Mouse (Mus musculus) hindbrain, embryonic 12.5 days (tissue): Measurements from ENCODE around the gene Map3k11. TPM values are rescaled to one million over a fixed set of nuclear protein-coding genes. Genes with fewer than 3 reads are reported as not detected.

Source experiments
- ATAC-seq: fragments of 200-750 bp; cut with Nextera tagmentation; 2 replicates; pipeline ENCODE4 v1.8.0; 2017; ENCODE audit warnings: moderate TSS enrichment; ENCODE audit not compliant: low FRiP score
- H3K27ac ChIP-seq: fragments of 300-500 bp; sonication (generic); 2 replicates; pipeline ENCODE4 v1.5.1; 2016; ENCODE audit warnings: mild to moderate bottlenecking
- H3K27me3 ChIP-seq: fragments of 300-500 bp; sonication (generic); 2 replicates; pipeline ENCODE4 v1.6.1; 2016; ENCODE audit warnings: mild to moderate bottlenecking
- H3K36me3 ChIP-seq: fragments of 300-500 bp; sonication (generic); 2 replicates; pipeline ENCODE4 v1.6.1; 2016; ENCODE audit warnings: mild to moderate bottlenecking
- H3K4me1 ChIP-seq: fragments of 300-500 bp; sonication (generic); 2 replicates; pipeline ENCODE4 v1.6.1; 2016
- H3K4me2 ChIP-seq: fragments of 300-500 bp; sonication (generic); replicated peaks from 2 replicates; pipeline ENCODE4 v1.6.1; 2016; ENCODE audit warnings: mild to moderate bottlenecking
- H3K4me3 ChIP-seq: fragments of 300-500 bp; sonication (generic); 2 replicates; pipeline ENCODE4 v1.5.1; 2016; ENCODE audit warnings: mild to moderate bottlenecking
- H3K9ac ChIP-seq: fragments of 300-500 bp; sonication (generic); 2 replicates; pipeline ENCODE4 v1.6.1; 2016; ENCODE audit warnings: mild to moderate bottlenecking, moderate library complexity
- H3K9me3 ChIP-seq: fragments of 300-500 bp; sonication (generic); replicated peaks from 2 replicates; pipeline ENCODE4 v1.6.1; 2016; ENCODE audit warnings: mild to moderate bottlenecking
- WGBS: fragments of 180-500 bp; shearing (Covaris S2); methylation state at CpG from one replicate; pipeline ENCODE4 v1.1.7; 2016; 5-methylcytosine and 5-hydroxymethylcytosine counted together
- polyA plus RNA-seq: library from polyadenylated mRNA; unstranded; fragments of >200 nt; fragmentation: Nextera tagmentation; extraction: Ambion mirVana; gene quantifications from 2 replicates; pipeline ENCODE4 v1.2.1, GENCODE M21; 2016

The Map3k11 gene
- polyA plus RNA-seq, 1 experiment from 2014 or later, result 23.3 TPM

DNA sequence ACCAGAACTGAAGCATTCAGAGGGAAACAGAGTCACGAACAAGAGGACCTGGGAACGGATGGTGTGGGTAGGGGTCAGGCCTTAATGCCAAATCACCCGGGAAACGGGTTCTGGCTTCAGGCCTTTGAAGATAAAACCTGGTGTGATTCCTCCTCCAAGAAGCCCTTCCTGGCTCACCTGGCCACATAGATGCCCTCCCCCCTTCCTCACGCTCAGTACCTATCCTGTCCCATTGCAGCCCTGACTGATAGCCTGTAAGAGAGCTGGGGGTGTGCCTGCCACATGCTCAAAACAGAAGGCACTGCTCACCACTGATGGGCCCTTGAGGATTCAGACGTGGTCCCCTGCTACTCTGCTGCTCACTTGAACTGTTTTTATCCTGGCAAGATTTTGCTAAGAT, 5.3 kb downstream of the Map3k11 start:
- ATAC-seq, result no peak
- Histone ChIP-seq H3K9me3 (no peaks in the 10 kb centered on the region), H3K27ac (no peak overlapping the region), H3K36me3 (peaks cover 59% of the 10 kb centered on the region), H3K9ac (no peak overlapping the region), H3K4me3 (no peak overlapping the region), H3K4me1 (peaks cover 57% of the 10 kb centered on the region), H3K4me2 (no peak overlapping the region), H3K27me3 (peaks cover 8% of the 10 kb centered on the region; the same call in 1 of the 2 replicates)
- 81% methylated on average over 6 of the region's 6 CpGs for whole genome bisulfite sequencing

DNA sequence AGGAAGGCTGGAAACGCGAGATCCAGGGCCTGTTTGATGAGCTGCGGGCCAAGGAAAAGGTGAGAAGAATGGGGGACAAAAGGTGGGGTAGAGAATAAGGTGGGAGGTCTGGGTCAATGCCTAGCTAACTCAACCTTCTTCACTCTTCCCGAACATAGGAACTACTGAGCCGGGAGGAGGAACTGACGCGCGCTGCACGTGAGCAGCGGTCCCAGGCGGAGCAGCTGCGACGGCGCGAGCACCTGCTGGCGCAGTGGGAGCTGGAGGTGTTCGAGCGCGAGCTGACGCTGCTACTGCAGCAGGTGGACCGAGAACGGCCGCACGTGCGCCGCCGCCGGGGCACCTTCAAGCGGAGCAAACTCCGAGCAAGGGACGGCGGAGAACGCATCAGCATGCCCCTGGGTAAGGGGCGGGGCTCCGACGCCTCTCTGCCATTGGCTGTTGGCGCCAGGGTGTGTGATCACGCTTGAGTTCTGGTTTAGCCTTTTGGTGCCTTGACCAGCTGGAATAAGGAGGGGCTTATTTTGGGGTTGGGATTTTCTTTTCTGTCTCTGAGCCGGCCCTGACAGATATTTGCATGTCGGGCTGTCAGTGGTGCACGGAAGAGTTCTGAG, 7.4 kb downstream of the Map3k11 start:
- Histone ChIP-seq H3K9ac (peak overlapping the region; percentile 33; the same call in 1 of the 2 replicates), H3K27me3 (peaks cover 8% of the 10 kb centered on the region; the same call in 1 of the 2 replicates), H3K27ac (no peak overlapping the region), H3K4me1 (peaks cover 42% of the 10 kb centered on the region), H3K9me3 (no peaks in the 10 kb centered on the region), H3K4me2 (peak overlapping the region; percentile 54), H3K4me3 (peak overlapping the region; percentile 27), H3K36me3 (peaks cover 76% of the 10 kb centered on the region)
- 11% methylated on average over 41 of the region's 41 CpGs for WGBS
- no peak for ATAC-seq

DNA sequence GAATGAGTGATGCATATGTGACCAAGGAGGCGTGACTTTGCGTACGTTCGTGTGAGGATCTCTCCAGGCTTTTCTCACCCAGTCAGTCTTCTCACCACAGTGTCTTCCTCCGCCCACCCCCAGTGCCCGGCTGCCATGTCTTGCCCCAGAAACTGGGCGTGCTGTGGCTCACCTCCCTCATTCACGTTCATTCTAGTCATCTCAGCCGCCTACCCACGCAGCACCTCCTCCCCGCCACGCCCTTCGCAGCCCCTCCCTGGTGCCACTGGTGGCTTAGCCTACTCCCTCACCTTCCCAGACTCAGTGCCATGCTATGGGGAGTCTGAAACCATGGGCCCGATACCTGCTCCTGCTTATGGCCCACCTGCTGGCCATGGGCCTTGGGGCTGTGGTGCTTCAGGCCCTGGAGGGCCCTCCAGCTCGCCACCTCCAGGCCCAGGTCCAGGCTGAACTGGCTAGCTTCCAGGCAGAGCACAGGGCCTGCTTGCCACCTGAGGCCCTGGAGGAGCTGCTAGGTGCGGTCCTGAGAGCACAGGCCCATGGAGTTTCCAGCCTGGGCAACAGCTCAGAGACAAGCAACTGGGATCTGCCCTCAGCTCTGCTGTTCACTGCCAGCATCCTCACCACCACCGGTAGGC, 15.7 kb downstream of the Map3k11 start, which contains the start of gene Kcnk7:
TSS of gene Kcnk7 (plus strand) at position 205 of the 638 bp plus-strand sequence.
- WGBS, result 81% methylated on average over 17 of the region's 17 CpGs
- ATAC-seq, result no peak
- H3K4me2 ChIP-seq, result no peak within 1 kb of the TSS
- H3K9me3 ChIP-seq, result no peaks in the 10 kb centered on the region
- H3K4me3 ChIP-seq, result no peak within 1 kb of the TSS
- peak within 1 kb of the TSS; percentile 18; the same call in 1 of the 2 replicates for H3K27ac ChIP-seq
- H3K9ac ChIP-seq, result no peak within 1 kb of the TSS
- peaks cover 69% of the 10 kb centered on the region for H3K36me3 ChIP-seq
- no peaks in the 10 kb centered on the region for H3K27me3 ChIP-seq
- peaks cover 9% of the 10 kb centered on the region for H3K4me1 ChIP-seq

DNA sequence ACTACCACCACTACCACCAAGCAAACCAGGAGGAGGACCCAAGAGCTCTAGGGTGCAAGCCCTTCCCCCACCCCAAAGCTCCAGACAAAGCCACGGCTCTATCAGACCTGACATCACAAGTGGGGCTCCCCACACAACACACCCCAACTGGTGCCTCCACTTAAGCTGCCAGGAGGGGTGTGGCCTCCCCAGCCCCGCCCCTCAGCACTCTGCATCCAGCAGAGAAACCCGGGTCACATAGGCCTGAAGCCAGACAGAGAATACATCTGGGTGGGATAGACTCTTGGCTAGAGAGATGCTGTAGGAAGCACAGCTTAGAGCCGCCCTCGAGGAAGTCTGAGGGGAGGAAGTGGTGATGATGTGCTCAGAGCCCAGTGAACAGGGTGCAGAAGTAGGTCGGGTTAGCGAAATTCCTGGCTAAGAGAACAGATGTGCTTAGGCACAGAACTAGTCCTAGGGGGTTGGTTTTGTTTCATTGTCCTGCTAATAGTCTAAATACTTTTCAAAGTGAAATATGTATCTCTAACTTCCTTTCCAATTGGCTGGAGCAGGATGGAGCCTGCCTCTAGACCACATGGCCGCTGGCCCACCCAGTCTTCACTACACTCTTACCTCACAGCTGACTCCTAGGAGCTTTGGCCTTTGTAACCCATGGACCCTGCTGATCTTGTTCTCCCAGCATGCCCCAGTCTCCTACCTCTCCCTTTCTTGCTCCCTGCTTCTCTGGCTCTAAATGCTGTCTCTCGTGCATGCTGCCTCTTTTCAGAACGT, 16.4 kb downstream of the Map3k11 start:
- no peaks in the 10 kb centered on the region for H3K27me3 ChIP-seq
- H3K36me3 ChIP-seq, result peaks cover 67% of the 10 kb centered on the region
- WGBS, result 49% methylated on average over 10 of the region's 10 CpGs
- no peaks in the 10 kb centered on the region for H3K9me3 ChIP-seq
- peaks cover 9% of the 10 kb centered on the region for H3K4me1 ChIP-seq
- ATAC-seq, result no peak
- no peak overlapping the region for H3K4me2 ChIP-seq
- H3K9ac ChIP-seq, result no peak overlapping the region
- H3K27ac ChIP-seq, result no peak overlapping the region; the same call in 1 of the 2 replicates
- no peak overlapping the region for H3K4me3 ChIP-seq

DNA sequence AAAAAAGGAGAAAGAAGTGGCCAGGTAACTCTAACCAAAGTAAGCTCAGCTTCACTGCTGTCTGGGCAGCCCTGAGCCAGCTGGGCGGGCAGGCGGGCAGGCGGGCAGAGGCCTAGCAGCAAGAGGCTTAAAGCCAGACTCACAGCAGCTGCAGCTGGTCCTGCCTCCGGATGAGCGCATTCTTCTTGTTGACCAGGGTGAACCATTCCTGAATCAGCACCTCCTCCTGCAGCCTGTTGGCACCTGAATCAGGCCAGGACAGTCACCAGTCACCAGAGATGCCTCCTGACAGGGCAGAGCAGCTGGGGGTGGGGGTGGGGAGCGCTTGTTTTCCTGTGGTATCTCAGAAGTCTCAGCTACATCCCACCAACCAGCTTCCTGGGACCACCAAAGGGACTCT, 21.5 kb downstream of the Map3k11 start:
- H3K9ac ChIP-seq, result no peak overlapping the region
- H3K9me3 ChIP-seq, result no peaks in the 10 kb centered on the region
- no peaks in the 10 kb centered on the region for H3K27me3 ChIP-seq
- ATAC-seq, result no peak
- H3K4me3 ChIP-seq, result no peak overlapping the region
- H3K4me2 ChIP-seq, result no peak overlapping the region
- WGBS, result 93% methylated on average over 6 of the region's 6 CpGs
- H3K36me3 ChIP-seq, result peaks cover 71% of the 10 kb centered on the region
- H3K4me1 ChIP-seq, result peaks cover 9% of the 10 kb centered on the region; the same call in 1 of the 2 replicates
- no peak overlapping the region for H3K27ac ChIP-seq

DNA sequence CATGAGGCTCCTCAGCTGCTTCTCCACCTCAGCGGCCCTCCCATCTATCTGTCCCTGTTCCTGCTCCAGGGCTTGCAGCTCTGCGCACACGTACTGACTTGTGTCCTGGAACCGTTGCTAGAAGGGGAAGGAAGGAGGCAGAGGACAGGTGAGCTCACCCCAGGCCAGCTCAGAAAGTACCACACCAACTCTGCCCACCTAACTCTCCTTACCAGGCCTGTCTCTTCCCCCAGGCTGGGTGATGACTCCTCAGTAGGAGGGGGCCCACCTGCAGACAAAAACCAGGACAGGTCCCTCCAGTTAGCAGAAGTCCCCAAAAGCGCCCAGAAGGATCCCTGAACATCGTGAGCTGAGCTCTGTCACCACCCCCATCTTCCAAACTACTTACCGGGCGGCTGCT, 22.0 kb downstream of the Map3k11 start:
- Histone ChIP-seq H3K9me3 (no peaks in the 10 kb centered on the region), H3K36me3 (peaks cover 71% of the 10 kb centered on the region), H3K4me3 (no peak overlapping the region), H3K27ac (no peak overlapping the region), H3K27me3 (no peaks in the 10 kb centered on the region), H3K4me2 (no peak overlapping the region), H3K9ac (no peak overlapping the region), H3K4me1 (peaks cover 14% of the 10 kb centered on the region)
- no peak for ATAC-seq
- 71% methylated on average over 8 of the region's 8 CpGs for WGBS

DNA sequence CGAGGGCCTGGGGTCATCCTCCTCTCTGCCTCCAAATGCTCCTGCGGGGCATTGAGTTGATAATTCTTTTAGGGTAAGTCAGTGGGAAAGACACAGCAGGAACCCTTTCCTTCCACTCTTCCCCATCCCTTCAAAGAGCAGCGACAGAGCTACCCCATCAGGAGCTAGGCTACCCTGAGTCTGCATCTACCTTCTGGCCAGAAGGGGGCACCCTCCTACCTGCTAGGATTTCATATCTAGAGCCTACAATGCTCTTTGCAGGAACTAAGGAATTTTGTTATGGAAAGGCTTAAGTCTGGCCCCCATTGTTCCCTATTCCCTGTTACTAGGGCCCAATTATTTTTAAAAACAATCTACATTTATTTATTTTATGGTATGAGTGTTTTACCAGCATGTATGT, 22.7 kb downstream of the Map3k11 start:
- no peak overlapping the region for H3K27ac ChIP-seq
- peaks cover 20% of the 10 kb centered on the region for H3K4me1 ChIP-seq
- H3K9me3 ChIP-seq, result no peaks in the 10 kb centered on the region
- H3K4me2 ChIP-seq, result no peak overlapping the region
- no peak overlapping the region for H3K9ac ChIP-seq
- H3K4me3 ChIP-seq, result no peak overlapping the region
- ATAC-seq, result no peak
- peaks cover 68% of the 10 kb centered on the region for H3K36me3 ChIP-seq
- WGBS, result 9% methylated on average over 3 of the region's 3 CpGs
- no peaks in the 10 kb centered on the region for H3K27me3 ChIP-seq

DNA sequence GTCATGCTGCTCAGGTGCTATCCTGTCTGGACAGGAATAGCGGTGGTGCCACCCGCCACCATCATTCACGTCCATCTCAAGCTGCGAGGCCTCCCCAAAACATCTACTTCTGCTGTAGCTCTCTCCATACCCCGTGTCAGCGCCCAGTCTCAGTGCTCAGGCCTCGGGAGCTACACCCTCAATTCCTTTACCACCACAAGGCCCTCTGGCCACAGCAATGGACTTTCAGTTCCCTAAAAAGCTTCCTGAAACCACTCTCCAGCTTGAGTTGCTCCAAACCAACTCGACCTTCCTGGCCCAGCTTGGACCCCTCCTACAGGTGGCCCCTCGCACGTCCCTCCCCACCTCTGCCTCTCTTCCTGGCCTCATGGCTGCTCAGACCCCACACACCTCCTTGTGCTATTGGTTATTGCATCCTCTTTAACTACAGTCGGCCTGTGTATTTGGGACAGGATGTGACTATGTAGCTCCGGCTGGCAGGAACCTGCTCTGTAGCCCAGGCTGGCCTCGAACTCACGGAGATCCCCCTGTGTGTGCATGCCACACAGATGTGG, 23.4 kb downstream of the Map3k11 start:
- WGBS, result 94% methylated on average over 14 of the region's 14 CpGs
- peaks cover 62% of the 10 kb centered on the region for H3K36me3 ChIP-seq
- no peaks in the 10 kb centered on the region for H3K9me3 ChIP-seq
- no peak overlapping the region for H3K4me3 ChIP-seq
- H3K4me2 ChIP-seq, result no peak overlapping the region
- no peak for ATAC-seq
- H3K27me3 ChIP-seq, result no peaks in the 10 kb centered on the region; the same call in 1 of the 2 replicates
- no peak overlapping the region for H3K27ac ChIP-seq
- H3K4me1 ChIP-seq, result peaks cover 28% of the 10 kb centered on the region
- no peak overlapping the region for H3K9ac ChIP-seq

DNA sequence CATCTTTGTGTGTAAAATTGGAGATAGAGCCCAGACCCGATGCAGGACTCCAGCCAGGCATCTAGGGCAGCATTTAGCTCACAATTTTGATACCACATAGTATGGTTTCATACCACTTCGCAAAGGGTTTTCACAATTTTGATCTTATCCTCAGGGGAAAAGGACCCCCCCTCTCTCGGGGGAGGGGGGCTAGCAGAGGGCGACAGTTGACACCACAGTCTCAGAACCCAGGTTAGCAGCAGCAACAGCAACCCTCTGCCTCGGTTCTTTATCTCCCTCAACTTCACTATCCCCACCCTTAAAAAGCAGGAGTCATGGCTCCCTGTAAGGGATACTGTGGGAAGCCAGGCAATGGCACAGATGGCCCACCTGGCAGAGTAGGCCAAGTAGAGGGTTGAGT, 24.7 kb downstream of the Map3k11 start:
- Histone ChIP-seq H3K27me3 (no peaks in the 10 kb centered on the region; the same call in 1 of the 2 replicates), H3K9me3 (no peaks in the 10 kb centered on the region), H3K4me2 (no peak overlapping the region), H3K4me3 (no peak overlapping the region), H3K4me1 (peaks cover 35% of the 10 kb centered on the region), H3K9ac (0 out of 2 replicates have a peak overlapping the region, but pooled peaks have one; percentile 32), H3K27ac (no peak overlapping the region), H3K36me3 (peaks cover 60% of the 10 kb centered on the region)
- 77% methylated on average over 5 of the region's 5 CpGs for WGBS
- ATAC-seq, result no peak

DNA sequence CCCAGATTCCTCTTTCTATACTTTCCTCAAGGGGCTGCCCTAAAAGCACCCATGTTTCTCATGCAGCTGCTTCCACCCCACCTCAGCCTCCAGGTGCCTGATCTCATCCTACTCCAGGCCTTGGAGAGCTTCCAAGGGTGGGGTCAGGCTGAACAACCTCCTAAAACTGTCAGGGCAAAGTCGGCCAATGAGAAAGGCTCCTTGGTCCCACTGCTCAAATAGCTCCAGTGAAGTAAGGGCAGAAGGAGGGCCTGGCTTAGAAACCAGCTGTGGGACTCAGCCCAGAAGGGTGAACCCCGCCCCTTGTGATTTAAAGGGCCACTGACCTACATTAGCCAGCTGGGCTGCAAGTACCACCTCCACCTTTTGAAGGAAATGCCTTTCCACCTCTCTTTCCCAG, 25.2 kb downstream of the Map3k11 start:
- Histone ChIP-seq H3K27me3 (no peaks in the 10 kb centered on the region; the same call in 1 of the 2 replicates), H3K9ac (0 out of 2 replicates have a peak overlapping the region, but pooled peaks have one; percentile 32), H3K9me3 (no peaks in the 10 kb centered on the region), H3K36me3 (peaks cover 60% of the 10 kb centered on the region), H3K4me2 (no peak overlapping the region), H3K4me3 (no peak overlapping the region), H3K27ac (no peak overlapping the region), H3K4me1 (peaks cover 35% of the 10 kb centered on the region)
- 14% methylated on average over 2 of the region's 2 CpGs for WGBS
- no peak for ATAC-seq

DNA sequence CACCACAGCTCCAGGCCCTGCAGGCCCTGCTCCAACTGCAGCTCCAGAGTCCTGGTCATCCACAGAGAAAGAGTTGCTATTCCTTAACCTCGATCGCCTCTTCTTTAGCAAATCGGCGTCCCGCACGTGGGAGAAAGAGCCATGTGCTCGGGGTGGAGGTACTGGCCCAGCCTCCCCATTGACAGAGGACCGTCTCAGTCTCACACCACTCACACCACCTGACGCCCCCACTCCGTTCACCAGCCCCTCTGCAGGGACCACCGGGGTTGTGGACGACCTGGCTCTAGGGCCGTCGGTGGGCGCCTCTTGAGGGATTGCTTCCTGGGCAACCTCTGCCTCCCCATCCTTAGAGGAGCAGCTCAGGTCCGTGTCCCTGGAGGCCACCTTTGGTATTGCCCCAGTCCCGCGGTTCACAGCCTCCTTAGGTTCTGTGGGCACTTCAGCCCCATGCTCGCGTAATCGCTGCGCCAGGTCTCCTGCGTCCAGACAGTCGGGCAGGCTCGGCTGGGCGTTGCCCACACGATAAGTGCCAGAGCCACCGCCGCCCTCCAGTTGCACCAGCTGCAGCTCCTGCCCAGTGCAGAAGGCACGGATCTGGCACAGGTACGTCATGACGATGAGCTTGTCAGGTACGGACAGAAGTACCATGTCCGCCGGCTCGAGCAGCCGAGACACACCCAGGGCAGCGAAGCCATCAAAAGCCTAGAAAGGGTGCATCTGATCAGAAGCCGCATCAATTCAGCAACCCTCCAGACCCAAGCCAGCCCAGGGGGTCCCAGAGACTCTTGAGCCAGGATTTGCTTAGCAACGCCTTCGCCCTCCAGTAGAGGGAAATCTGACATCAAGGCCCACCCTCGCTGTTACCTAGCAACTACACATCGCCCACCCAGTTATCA, 27.5 kb downstream of the Map3k11 start:
- WGBS, result 21% methylated on average over 43 of the region's 43 CpGs
- Histone ChIP-seq H3K9me3 (no peaks in the 10 kb centered on the region), H3K4me3 (peak overlapping the region; percentile 4; the same call in 1 of the 2 replicates), H3K36me3 (peaks cover 60% of the 10 kb centered on the region), H3K4me1 (peaks cover 35% of the 10 kb centered on the region), H3K9ac (peak overlapping the region; percentile 20; the same call in 1 of the 2 replicates), H3K27ac (no peak overlapping the region), H3K4me2 (peak overlapping the region; percentile 40), H3K27me3 (no peaks in the 10 kb centered on the region; the same call in 1 of the 2 replicates)
- ATAC-seq, result peak; percentile 70
